Mouse (Mus musculus) embryonic facial prominence, embryonic 13.5 days (tissue): ENCODE results near the gene Selenop. TPM values are rescaled to one million over a fixed set of nuclear protein-coding genes. Genes with fewer than 3 reads are reported as not detected.

Source experiments
- ATAC-seq: fragments of 200-750 bp; cut with Nextera tagmentation; 2 replicates; pipeline ENCODE4 v1.8.0; 2017; ENCODE audit warnings: low read depth; ENCODE audit not compliant: insufficient number of reproducible peaks, insufficient read depth, low FRiP score, low TSS enrichment
- H3K27ac ChIP-seq: fragments of 300-500 bp; sonication (generic); 2 replicates; pipeline ENCODE4 v1.5.1; 2015; ENCODE audit warnings: moderate library complexity, mild to moderate bottlenecking, inconsistent platforms
- H3K27me3 ChIP-seq: fragments of 300-500 bp; sonication (generic); 2 replicates; pipeline ENCODE4 v1.6.1; 2015; ENCODE audit warnings: mild to moderate bottlenecking, inconsistent platforms
- H3K36me3 ChIP-seq: fragments of 300-500 bp; sonication (generic); 2 replicates; pipeline ENCODE4 v1.6.1; 2015; ENCODE audit warnings: mild to moderate bottlenecking, inconsistent platforms
- H3K4me1 ChIP-seq: fragments of 300-500 bp; sonication (generic); 2 replicates; pipeline ENCODE4 v1.6.1; 2015; ENCODE audit warnings: inconsistent platforms
- H3K4me2 ChIP-seq: fragments of 300-500 bp; sonication (generic); 2 replicates; pipeline ENCODE4 v1.6.1; 2015; ENCODE audit warnings: moderate library complexity, mild to moderate bottlenecking, inconsistent platforms
- H3K4me3 ChIP-seq: fragments of 300-500 bp; sonication (generic); 2 replicates; pipeline ENCODE4 v1.5.1; 2015; ENCODE audit warnings: mild to moderate bottlenecking, inconsistent platforms
- H3K9ac ChIP-seq: fragments of 300-500 bp; sonication (generic); 2 replicates; pipeline ENCODE4 v1.6.1; 2015; ENCODE audit warnings: mild to moderate bottlenecking, inconsistent platforms
- H3K9me3 ChIP-seq: fragments of 300-500 bp; sonication (generic); 2 replicates; pipeline ENCODE4 v1.6.1; 2016; ENCODE audit warnings: inconsistent platforms
- WGBS: fragments of 180-500 bp; shearing (Covaris S2); methylation state at CpG from one replicate; pipeline ENCODE4 v1.1.7; 2015; ENCODE audit warnings: mixed read lengths; 5-methylcytosine and 5-hydroxymethylcytosine counted together
- polyA plus RNA-seq: library from polyadenylated mRNA; unstranded; fragments of >200 nt; fragmentation: Nextera tagmentation; extraction: Ambion mirVana; gene quantifications from 2 replicates; pipeline ENCODE4 v1.2.1, GENCODE M21; 2015

Selenop gene
- polyA plus RNA-seq, 1 experiment from 2014 or later, result 87.2 TPM

DNA sequence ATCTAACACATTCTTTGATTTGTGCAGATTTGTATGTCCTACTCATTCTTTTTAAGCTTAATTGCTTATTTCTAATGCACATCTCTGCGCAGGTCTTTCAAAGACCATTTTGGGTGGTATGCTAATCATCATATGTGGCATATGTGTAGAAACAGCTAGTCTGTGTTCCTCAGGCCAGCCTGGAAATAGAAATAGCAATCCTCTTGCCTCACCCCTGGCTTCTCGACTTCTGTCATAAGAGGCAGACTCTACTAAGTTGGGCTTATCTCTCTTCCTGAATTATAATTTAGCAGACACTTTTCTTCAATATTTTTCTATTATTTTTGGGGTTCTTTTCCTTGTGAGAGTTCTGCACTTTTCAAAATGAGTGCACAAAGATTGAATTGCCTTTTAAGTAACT lies 17.7 kb upstream of the Selenop start:
- ATAC-seq, result no peak
- Histone ChIP-seq H3K9me3 (no peaks in the 10 kb centered on the region), H3K4me3 (no peak overlapping the region), H3K9ac (no peak overlapping the region), H3K4me2 (no peak overlapping the region), H3K36me3 (no peaks in the 10 kb centered on the region), H3K27ac (no peak overlapping the region), H3K27me3 (no peaks in the 10 kb centered on the region), H3K4me1 (no peaks in the 10 kb centered on the region)
- 75% methylated on average over 2 of the region's 2 CpGs for WGBS

GRCm38 (mm10) chr15:3251031-3251717 lies 17.2 kb upstream of the Selenop start:
- Histone ChIP-seq H3K4me3 (no peak overlapping the region), H3K4me1 (no peaks in the 10 kb centered on the region), H3K27ac (no peak overlapping the region), H3K36me3 (no peaks in the 10 kb centered on the region), H3K4me2 (no peak overlapping the region), H3K9ac (no peak overlapping the region), H3K27me3 (no peaks in the 10 kb centered on the region), H3K9me3 (no peaks in the 10 kb centered on the region)
- no peak for ATAC-seq
- 82% methylated on average over 3 of the region's 3 CpGs for WGBS

DNA sequence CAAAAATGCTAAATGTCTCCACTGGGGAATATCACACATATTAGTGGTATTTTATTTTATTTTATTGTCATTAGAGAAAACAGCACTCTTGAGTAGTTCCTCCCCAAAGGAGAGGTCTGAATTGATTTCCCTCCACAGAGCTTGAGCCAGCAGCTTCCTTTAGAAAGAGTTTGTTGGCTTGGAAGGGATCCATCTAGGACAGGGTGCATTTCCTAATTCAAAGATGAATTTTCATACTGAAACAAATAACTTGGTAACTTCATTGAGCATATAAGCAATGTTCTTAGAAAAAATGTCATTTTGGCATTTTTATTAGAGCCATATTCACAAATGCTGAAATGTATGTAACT lies 16.7 kb upstream of the Selenop start:
- Histone ChIP-seq H3K9ac (no peak overlapping the region), H3K36me3 (no peaks in the 10 kb centered on the region), H3K27ac (no peak overlapping the region), H3K4me2 (no peak overlapping the region), H3K27me3 (no peaks in the 10 kb centered on the region), H3K9me3 (no peaks in the 10 kb centered on the region), H3K4me1 (no peaks in the 10 kb centered on the region), H3K4me3 (no peak overlapping the region)
- no peak for ATAC-seq

DNA sequence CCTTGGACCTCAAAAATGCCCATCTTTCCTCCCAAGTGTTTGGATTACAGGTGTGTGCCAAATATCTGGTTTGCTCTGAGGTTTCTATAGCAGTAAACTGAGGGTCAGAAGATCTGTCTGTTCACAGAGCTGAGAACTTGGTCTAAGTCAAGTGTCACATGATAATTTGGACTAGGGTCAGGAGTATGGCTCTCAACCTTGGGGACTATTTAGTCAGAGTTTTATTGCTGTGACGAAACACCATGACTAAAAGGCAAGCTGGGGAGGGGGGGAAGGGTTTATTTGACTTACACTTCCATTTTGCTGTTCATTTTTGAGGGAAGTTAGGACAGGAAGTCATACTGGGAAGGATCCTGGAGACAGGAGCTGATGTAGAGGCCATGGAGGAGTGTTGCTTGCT lies 9.3 kb upstream of the Selenop start:
- H3K4me2 ChIP-seq, result no peak overlapping the region
- no peak overlapping the region for H3K4me3 ChIP-seq
- 83% methylated on average over 1 of the region's 1 CpGs for WGBS
- H3K4me1 ChIP-seq, result no peaks in the 10 kb centered on the region
- no peaks in the 10 kb centered on the region for H3K36me3 ChIP-seq
- H3K27me3 ChIP-seq, result no peaks in the 10 kb centered on the region
- no peaks in the 10 kb centered on the region for H3K9me3 ChIP-seq
- ATAC-seq, result no peak
- H3K27ac ChIP-seq, result no peak overlapping the region
- no peak overlapping the region for H3K9ac ChIP-seq

DNA sequence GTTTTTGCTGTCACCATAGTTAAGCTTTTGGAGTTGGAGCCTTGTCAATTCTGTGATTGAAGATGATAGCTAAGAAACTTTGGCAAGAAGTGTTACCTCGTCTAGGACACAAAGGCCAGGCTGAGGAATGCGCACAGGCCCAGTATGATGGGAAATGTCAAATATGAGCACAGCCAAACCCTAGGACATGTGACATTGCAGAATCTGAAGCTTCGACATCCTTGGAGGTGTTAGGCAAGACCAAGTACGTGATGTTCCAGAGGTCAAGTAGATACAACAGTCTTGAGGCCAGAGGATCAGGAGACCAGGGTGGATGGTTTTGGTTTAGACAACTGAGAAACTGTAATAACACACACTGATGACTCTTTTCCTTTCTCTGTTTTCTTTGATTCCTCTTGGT lies 8.0 kb upstream of the Selenop start:
- no peak overlapping the region for H3K4me3 ChIP-seq
- ATAC-seq, result no peak

DNA sequence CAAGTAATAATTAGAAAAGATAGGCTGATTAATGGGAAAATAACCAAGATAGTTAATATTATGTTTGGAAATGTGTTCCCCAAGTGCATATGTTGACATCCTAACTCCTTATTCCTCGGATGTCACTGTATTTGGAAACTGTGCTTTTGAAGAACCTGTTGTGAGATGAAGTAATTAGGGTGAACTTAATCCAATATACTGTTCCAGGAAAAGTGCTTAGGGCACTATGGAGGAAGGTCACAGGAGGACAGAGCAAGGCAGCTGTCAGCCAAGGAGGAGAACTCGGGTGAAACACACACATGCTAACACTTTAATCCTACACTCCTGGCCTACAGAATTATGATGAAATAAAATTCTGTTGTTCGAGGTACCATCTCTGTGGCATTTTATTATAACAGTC lies 5.5 kb upstream of the Selenop start:
- Histone ChIP-seq H3K4me1 (no peaks in the 10 kb centered on the region), H3K9ac (no peak overlapping the region), H3K4me2 (no peak overlapping the region), H3K27me3 (no peaks in the 10 kb centered on the region), H3K36me3 (no peaks in the 10 kb centered on the region), H3K27ac (no peak overlapping the region), H3K4me3 (no peak overlapping the region), H3K9me3 (no peaks in the 10 kb centered on the region)
- WGBS, result 47% methylated on average over 3 of the region's 3 CpGs
- ATAC-seq, result no peak

More for the DNA sequence above, 8.0 kb upstream of the Selenop start:
- Histone ChIP-seq H3K27me3 (no peaks in the 10 kb centered on the region), H3K9me3 (no peaks in the 10 kb centered on the region), H3K27ac (no peak overlapping the region), H3K36me3 (no peaks in the 10 kb centered on the region), H3K4me2 (no peak overlapping the region), H3K4me1 (no peaks in the 10 kb centered on the region), H3K9ac (no peak overlapping the region)
- WGBS, result 90% methylated on average over 4 of the region's 4 CpGs

DNA sequence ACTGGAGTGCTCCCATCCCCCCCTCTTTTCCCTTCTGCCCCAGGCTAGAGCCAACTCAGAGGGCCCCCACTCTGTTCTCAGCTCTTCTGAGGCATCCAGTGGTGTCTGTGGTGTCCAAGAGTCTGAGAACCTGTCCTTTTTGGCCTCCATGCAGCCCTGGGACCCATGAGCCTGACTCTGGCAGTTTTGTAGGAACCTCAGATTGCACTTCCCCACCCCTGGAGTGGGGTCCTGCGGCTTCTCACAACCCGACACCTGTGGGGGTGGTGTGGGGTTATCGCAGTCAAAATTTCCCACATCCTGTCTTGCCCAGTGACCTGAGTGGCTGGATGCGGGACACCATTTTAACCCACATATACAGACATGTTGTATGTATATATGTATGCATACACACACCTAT lies 4.1 kb upstream of the Selenop start:
- Histone ChIP-seq H3K4me3 (no peak overlapping the region), H3K4me2 (no peak overlapping the region), H3K4me1 (peaks cover 4% of the 10 kb centered on the region), H3K27me3 (no peaks in the 10 kb centered on the region), H3K9ac (no peak overlapping the region), H3K36me3 (no peaks in the 10 kb centered on the region), H3K27ac (no peak overlapping the region), H3K9me3 (no peaks in the 10 kb centered on the region)
- 84% methylated on average over 4 of the region's 4 CpGs for WGBS
- no peak for ATAC-seq

- Histone ChIP-seq H3K4me1 (peaks cover 9% of the 10 kb centered on the region), H3K9ac (no peak overlapping the region), H3K36me3 (no peaks in the 10 kb centered on the region), H3K9me3 (no peaks in the 10 kb centered on the region), H3K27me3 (no peaks in the 10 kb centered on the region), H3K27ac (no peak overlapping the region), H3K4me2 (no peak overlapping the region), H3K4me3 (no peak overlapping the region)
- no peak for ATAC-seq
- 78% methylated on average over 1 of the region's 1 CpGs for WGBS
Measured at GRCm38 (mm10) chr15:3264828-3265227, 3.5 kb upstream of the Selenop start.

DNA sequence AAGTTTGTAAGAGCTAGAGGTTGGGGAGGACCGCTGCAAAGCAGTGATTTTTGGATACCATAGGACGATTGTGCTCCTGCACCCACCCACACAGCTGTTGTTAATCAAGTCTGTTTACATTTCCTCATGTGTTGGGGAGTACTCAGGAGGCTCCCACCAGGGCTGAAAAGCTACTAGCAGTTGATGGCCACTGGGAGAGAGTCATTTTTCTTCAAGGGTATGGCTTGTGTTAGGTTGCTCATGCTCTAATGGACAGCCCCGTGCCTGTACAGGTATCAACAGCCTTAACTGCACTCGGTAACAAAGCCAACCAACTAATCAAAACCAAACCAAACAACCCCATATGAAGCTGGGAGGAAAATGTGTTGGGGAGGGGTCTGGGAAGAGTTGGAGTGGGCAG lies 1.1 kb downstream of the Selenop start:
- peak overlapping the region; percentile 59; the same call in 1 of the 2 replicates for H3K4me2 ChIP-seq
- peaks cover 19% of the 10 kb centered on the region for H3K4me1 ChIP-seq
- no peak overlapping the region for H3K9ac ChIP-seq
- no peaks in the 10 kb centered on the region for H3K9me3 ChIP-seq
- H3K27ac ChIP-seq, result peak overlapping the region; percentile 84
- 24% methylated on average over 4 of the region's 4 CpGs for WGBS
- H3K4me3 ChIP-seq, result no peak overlapping the region
- H3K27me3 ChIP-seq, result no peaks in the 10 kb centered on the region
- no peaks in the 10 kb centered on the region for H3K36me3 ChIP-seq
- no peak; the same call in 1 of the 2 replicates for ATAC-seq

GRCm38 (mm10) chr15:3269996-3270645 lies 1.8 kb downstream of the Selenop start:
- Histone ChIP-seq H3K4me2 (peak overlapping the region; percentile 59), H3K4me3 (peak overlapping the region; percentile 43), H3K27me3 (no peaks in the 10 kb centered on the region), H3K9ac (0 out of 2 replicates have a peak overlapping the region, but pooled peaks have one; percentile 58), H3K4me1 (peaks cover 19% of the 10 kb centered on the region), H3K27ac (peak overlapping the region; percentile 84), H3K9me3 (no peaks in the 10 kb centered on the region), H3K36me3 (no peaks in the 10 kb centered on the region)
- ATAC-seq, result no peak; the same call in 1 of the 2 replicates
- 13% methylated on average over 6 of the region's 6 CpGs for WGBS

GRCm38 (mm10) chr15:3270646-3271077 lies 2.3 kb downstream of the Selenop start:
- 4% methylated on average over 12 of the region's 12 CpGs for WGBS
- Histone ChIP-seq H3K4me3 (peak overlapping the region; percentile 43), H3K9ac (peak overlapping the region; percentile 58; the same call in 1 of the 2 replicates)

GRCm38 (mm10) chr15:3271216-3271615 lies 2.9 kb downstream of the Selenop start:
- H3K27me3 ChIP-seq, result no peaks in the 10 kb centered on the region
- peaks cover 19% of the 10 kb centered on the region for H3K4me1 ChIP-seq
- peak overlapping the region; percentile 36; the same call in 1 of the 2 replicates for H3K27ac ChIP-seq
- peak overlapping the region; percentile 58; the same call in 1 of the 2 replicates for H3K9ac ChIP-seq
- WGBS, result 29% methylated on average over 6 of the region's 6 CpGs
- peak overlapping the region; percentile 59 for H3K4me2 ChIP-seq
- no peaks in the 10 kb centered on the region for H3K9me3 ChIP-seq
- peaks cover 3% of the 10 kb centered on the region; the same call in 1 of the 2 replicates for H3K36me3 ChIP-seq
- ATAC-seq, result no peak
- H3K4me3 ChIP-seq, result peak overlapping the region; percentile 43

More at GRCm38 (mm10) chr15:3270646-3271077, 2.3 kb downstream of the Selenop start:
- Histone ChIP-seq H3K9me3 (no peaks in the 10 kb centered on the region), H3K36me3 (peaks cover 1% of the 10 kb centered on the region; the same call in 1 of the 2 replicates), H3K27me3 (no peaks in the 10 kb centered on the region), H3K4me1 (peaks cover 19% of the 10 kb centered on the region), H3K4me2 (peak overlapping the region; percentile 59), H3K27ac (peak overlapping the region; percentile 84)
- ATAC-seq, result peak; percentile 79; the same call in 1 of the 2 replicates
